Mouse (Mus musculus) layer of hippocampus, postnatal 36 days (tissue): ENCODE measurements at regions not wholly inside any gene's neighbourhood (a gene's known extent, or its start where the extent isn't known, plus 50 kb on each side); places are given as distances from the start of the nearest gene placed in this dataset.

Experiments
- DNase-seq, 2 experiments: peaks; one replicate each; pipeline ENCODE4 v3.0.0; 2022

GRCm38 (mm10) chr3:41857446-41857845 is 115.0 kb downstream of the D3Ertd751e start:
- DNase-seq = no peak

- DNase-seq = no peak
Observed at GRCm38 (mm10) chr3:41862674-41863073, 120.3 kb downstream of the D3Ertd751e start.

- DNase-seq = no peak
Observed at GRCm38 (mm10) chr3:41908952-41909351, 166.5 kb downstream of the D3Ertd751e start.

- DNase-seq = no peak
Observed at GRCm38 (mm10) chr3:41913190-41913589, 170.8 kb downstream of the D3Ertd751e start.

- DNase-seq = peak in 1 of 2 experiments; percentile 6
Observed at GRCm38 (mm10) chr3:41939843-41940242, 197.4 kb downstream of the D3Ertd751e start.

GRCm38 (mm10) chr3:41942964-41943363 is 200.6 kb downstream of the D3Ertd751e start:
- DNase-seq = no peak

- DNase-seq = no peak
Observed at GRCm38 (mm10) chr3:41949404-41949803, 207.0 kb downstream of the D3Ertd751e start.

- no peak for DNase-seq
Observed at GRCm38 (mm10) chr3:41957385-41957784, 215.0 kb downstream of the D3Ertd751e start.

- DNase-seq = no peak
Observed at GRCm38 (mm10) chr3:41960209-41960608, 217.8 kb downstream of the D3Ertd751e start.

- peak; percentile 27 to 50 for DNase-seq
Observed at GRCm38 (mm10) chr3:41962923-41963322, 220.5 kb downstream of the D3Ertd751e start.

GRCm38 (mm10) chr3:42006672-42007265 is 264.4 kb downstream of the D3Ertd751e start:
- no peak for DNase-seq

GRCm38 (mm10) chr3:42023187-42023586 is 280.8 kb downstream of the D3Ertd751e start:
- no peak for DNase-seq

- no peak for DNase-seq
Observed at GRCm38 (mm10) chr3:42039632-42040031, 297.2 kb downstream of the D3Ertd751e start.

GRCm38 (mm10) chr3:42040270-42040812 is 297.9 kb downstream of the D3Ertd751e start:
- DNase-seq = no peak

GRCm38 (mm10) chr3:42040959-42041358 is 298.5 kb downstream of the D3Ertd751e start:
- DNase-seq = no peak

GRCm38 (mm10) chr3:42057286-42057868 is 315.0 kb downstream of the D3Ertd751e start:
- no peak for DNase-seq

GRCm38 (mm10) chr3:42065093-42065935 is 322.9 kb downstream of the D3Ertd751e start:
- no peak for DNase-seq

- no peak for DNase-seq
Observed at GRCm38 (mm10) chr3:42065962-42066361, 323.6 kb downstream of the D3Ertd751e start.

- peak in 1 of 2 experiments; percentile 8 for DNase-seq
Observed at GRCm38 (mm10) chr3:42067036-42067435, 324.6 kb downstream of the D3Ertd751e start.

- peak in 1 of 2 experiments; percentile 13 for DNase-seq
Observed at GRCm38 (mm10) chr3:42074532-42075287, 332.3 kb downstream of the D3Ertd751e start.

GRCm38 (mm10) chr3:42110976-42111847 is 368.8 kb downstream of the D3Ertd751e start:
- peak; percentile 62 to 63 for DNase-seq
